Mouse (Mus musculus) hindbrain, embryonic 13.5 days (tissue): ENCODE data around the gene Btbd19. TPM values are rescaled to one million over a fixed set of nuclear protein-coding genes. Genes with fewer than 3 reads are reported as not detected.
A peak's percentile ranks its signal among the peaks of the same experiment; 100 is the strongest.

ENCODE experiments used
- ATAC-seq: fragments of 200-750 bp; cut with Nextera tagmentation; 2 replicates; pipeline ENCODE4 v1.8.0; 2017; ENCODE audit warnings: moderate TSS enrichment; ENCODE audit not compliant: low FRiP score
- H3K27ac ChIP-seq: fragments of 300-500 bp; sonication (generic); 2 replicates; pipeline ENCODE4 v1.5.1; 2015; ENCODE audit warnings: inconsistent platforms, mild to moderate bottlenecking, moderate library complexity
- H3K27me3 ChIP-seq: fragments of 300-500 bp; sonication (generic); 2 replicates; pipeline ENCODE4 v1.6.1; 2015; ENCODE audit warnings: mild to moderate bottlenecking, inconsistent platforms
- H3K36me3 ChIP-seq: fragments of 300-500 bp; sonication (generic); 2 replicates; pipeline ENCODE4 v1.6.1; 2015; ENCODE audit warnings: mild to moderate bottlenecking, inconsistent platforms
- H3K4me1 ChIP-seq: fragments of 300-500 bp; sonication (generic); replicated peaks from 2 replicates; pipeline ENCODE4 v1.6.1; 2015; ENCODE audit warnings: inconsistent platforms
- H3K4me2 ChIP-seq: fragments of 300-500 bp; sonication (generic); 2 replicates; pipeline ENCODE4 v1.6.1; 2015; ENCODE audit warnings: inconsistent platforms, mild to moderate bottlenecking, moderate library complexity
- H3K4me3 ChIP-seq: fragments of 300-500 bp; sonication (generic); 2 replicates; pipeline ENCODE4 v1.5.1; 2015; ENCODE audit warnings: mild to moderate bottlenecking, inconsistent platforms
- H3K9ac ChIP-seq: fragments of 300-500 bp; sonication (generic); 2 replicates; pipeline ENCODE4 v1.6.1; 2015; ENCODE audit warnings: mild to moderate bottlenecking, inconsistent platforms
- H3K9me3 ChIP-seq: fragments of 300-500 bp; sonication (generic); 2 replicates; pipeline ENCODE4 v1.6.1; 2016; ENCODE audit warnings: inconsistent platforms
- WGBS: fragments of 180-500 bp; shearing (Covaris S2); methylation state at CpG from one replicate; pipeline ENCODE4 v1.1.7; 2015; 5-methylcytosine and 5-hydroxymethylcytosine counted together
- polyA plus RNA-seq: library from polyadenylated mRNA; unstranded; fragments of >200 nt; fragmentation: Nextera tagmentation; extraction: Ambion mirVana; gene quantifications from 2 replicates; pipeline ENCODE4 v1.2.1, GENCODE M21; 2015

Gene Btbd19
- polyA plus RNA-seq, 1 experiment from 2014 or later: 4.2 TPM

DNA sequence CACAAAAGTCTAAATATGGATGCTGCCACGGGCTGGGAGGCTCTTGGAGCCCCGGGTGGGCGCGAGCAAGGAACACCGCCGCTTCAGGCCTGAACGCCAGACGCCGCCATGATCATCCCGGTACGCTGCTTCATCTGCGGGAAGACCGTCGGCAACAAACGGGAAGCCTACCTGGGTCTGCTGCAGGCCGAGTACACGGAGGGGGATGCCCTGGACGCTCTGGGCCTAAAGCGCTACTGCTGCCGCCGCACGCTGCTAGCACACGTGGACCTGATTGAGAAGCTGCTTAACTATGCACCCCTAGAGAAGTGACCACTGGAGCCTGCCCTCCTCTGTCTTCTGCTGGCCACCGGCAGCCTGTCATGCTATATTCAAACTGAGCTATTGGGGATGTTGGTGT is 23.3 kb upstream of the Btbd19 start:
- 0 out of 2 replicates have a peak overlapping the region, but pooled peaks have one; percentile 5 for H3K27ac ChIP-seq
- H3K4me2 ChIP-seq: no peak overlapping the region
- peaks cover 13% of the 10 kb centered on the region for H3K4me1 ChIP-seq
- H3K9ac ChIP-seq: no peak overlapping the region
- ATAC-seq: no peak
- H3K4me3 ChIP-seq: no peak overlapping the region
- 62% methylated on average over 24 of the region's 24 CpGs for WGBS
- H3K27me3 ChIP-seq: peaks cover 8% of the 10 kb centered on the region; the same call in 1 of the 2 replicates
- H3K9me3 ChIP-seq: no peaks in the 10 kb centered on the region
- peaks cover 48% of the 10 kb centered on the region for H3K36me3 ChIP-seq

DNA sequence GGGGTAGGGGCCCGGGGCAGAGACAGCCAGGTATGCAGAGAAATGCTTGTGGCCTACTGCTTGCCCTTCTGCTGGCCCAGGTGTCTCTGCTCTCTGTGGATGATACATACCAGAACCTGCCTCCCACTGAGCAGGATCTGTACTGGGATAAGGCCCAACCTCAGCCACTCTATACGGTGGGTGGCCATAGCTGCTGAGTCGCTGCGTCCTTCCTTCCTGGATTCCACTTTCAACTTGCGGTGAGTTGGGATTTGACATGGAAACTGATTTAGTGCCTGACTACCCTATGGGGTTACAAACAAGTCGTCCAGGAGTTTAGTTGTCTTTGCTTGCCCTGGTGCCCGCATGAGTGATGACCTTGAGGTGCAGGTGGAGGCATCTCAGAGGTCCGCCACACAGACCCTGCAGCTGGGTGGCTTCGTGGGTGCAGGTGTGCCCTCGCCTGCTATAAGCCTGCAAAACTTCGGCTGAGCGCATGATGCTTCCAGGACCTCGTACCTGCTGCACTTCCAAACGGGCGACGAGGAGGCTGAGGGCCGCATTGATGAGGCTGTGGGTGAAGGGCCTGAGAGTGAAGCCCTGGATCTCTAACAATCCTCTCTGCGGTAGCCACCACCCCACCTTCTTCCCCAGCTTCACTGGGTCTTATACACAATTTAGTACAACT is 22.7 kb upstream of the Btbd19 start:
- Histone ChIP-seq H3K27me3 (peaks cover 9% of the 10 kb centered on the region; the same call in 1 of the 2 replicates), H3K4me3 (no peak overlapping the region), H3K9ac (0 out of 2 replicates have a peak overlapping the region, but pooled peaks have one; percentile 15), H3K27ac (no peak overlapping the region), H3K4me1 (peaks cover 7% of the 10 kb centered on the region), H3K36me3 (peaks cover 42% of the 10 kb centered on the region), H3K9me3 (no peaks in the 10 kb centered on the region), H3K4me2 (no peak overlapping the region)
- 88% methylated on average over 18 of the region's 18 CpGs for WGBS
- ATAC-seq: no peak

DNA sequence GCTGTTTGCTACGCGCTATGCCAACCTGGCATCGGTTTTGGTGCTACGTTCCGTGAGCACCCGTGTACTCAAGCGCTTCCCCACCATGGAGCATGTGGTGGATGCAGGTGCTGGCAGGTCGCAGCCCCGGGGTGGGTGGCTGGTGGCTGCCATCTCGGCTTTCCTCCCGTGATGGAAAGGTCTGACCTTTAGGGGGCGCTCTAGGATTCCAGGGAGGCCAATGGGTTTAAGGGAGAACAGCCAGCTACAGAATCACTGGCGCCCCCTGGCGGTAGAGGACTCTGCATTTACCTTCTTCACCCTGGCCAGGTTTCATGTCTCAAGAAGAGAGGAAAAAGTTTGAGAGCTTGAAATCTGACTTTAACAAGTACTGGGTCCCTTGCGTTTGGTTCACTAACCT is 20.7 kb upstream of the Btbd19 start:
- no peaks in the 10 kb centered on the region for H3K4me1 ChIP-seq
- H3K36me3 ChIP-seq: peaks cover 24% of the 10 kb centered on the region
- H3K9ac ChIP-seq: no peak overlapping the region
- H3K27ac ChIP-seq: no peak overlapping the region
- H3K4me3 ChIP-seq: no peak overlapping the region
- no peak for ATAC-seq
- 29% methylated on average over 15 of the region's 15 CpGs for WGBS
- peaks cover 15% of the 10 kb centered on the region; the same call in 1 of the 2 replicates for H3K27me3 ChIP-seq
- H3K4me2 ChIP-seq: no peak overlapping the region
- H3K9me3 ChIP-seq: no peaks in the 10 kb centered on the region

DNA sequence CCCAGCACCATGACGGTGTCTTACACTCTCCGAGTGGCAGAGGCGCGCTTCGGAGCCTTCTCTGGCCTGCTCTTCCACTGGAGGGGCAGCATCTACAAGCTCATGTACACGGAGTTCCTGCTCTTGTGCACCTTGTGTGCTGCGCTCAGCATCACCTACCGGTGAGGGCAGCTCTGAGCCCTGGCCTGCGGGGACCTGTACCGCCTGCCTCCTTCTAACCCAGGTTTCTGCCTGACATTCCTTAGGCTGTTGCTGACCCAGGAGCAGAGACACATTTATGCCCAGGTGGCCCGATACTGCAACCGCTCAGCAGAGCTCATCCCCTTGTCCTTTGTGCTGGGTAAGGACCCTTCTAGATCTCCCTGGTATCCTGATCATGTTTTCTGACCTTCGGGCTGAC is 19.7 kb upstream of the Btbd19 start:
- H3K9ac ChIP-seq: no peak overlapping the region
- WGBS: 94% methylated on average over 13 of the region's 13 CpGs
- H3K9me3 ChIP-seq: no peaks in the 10 kb centered on the region
- no peaks in the 10 kb centered on the region for H3K4me1 ChIP-seq
- peaks cover 15% of the 10 kb centered on the region for H3K36me3 ChIP-seq
- no peak for ATAC-seq
- no peak overlapping the region for H3K4me2 ChIP-seq
- no peak overlapping the region for H3K4me3 ChIP-seq
- peaks cover 15% of the 10 kb centered on the region; the same call in 1 of the 2 replicates for H3K27me3 ChIP-seq
- no peak overlapping the region for H3K27ac ChIP-seq

DNA sequence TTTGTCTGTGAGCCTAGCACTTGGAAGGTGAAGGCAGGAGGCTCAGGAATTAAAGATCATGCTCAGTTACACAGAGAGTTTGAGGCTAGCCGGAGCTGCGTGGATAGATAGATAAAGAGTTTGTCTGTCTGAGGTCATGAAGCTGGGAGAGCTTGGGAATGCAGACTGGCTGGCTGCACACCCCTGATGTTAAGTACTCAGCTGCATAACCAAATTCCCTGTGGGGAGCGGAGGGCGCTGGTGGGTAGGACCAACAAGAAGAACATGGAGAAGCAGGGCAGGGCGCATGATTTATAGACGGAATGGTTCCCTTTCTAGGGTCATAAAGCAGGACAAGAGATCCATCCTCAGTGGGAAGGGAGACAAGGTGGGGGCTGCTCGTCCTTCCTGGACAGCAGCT is 17.5 kb upstream of the Btbd19 start:
- WGBS: 69% methylated on average over 7 of the region's 7 CpGs
- H3K27me3 ChIP-seq: peaks cover 15% of the 10 kb centered on the region; the same call in 1 of the 2 replicates
- H3K4me2 ChIP-seq: no peak overlapping the region
- H3K36me3 ChIP-seq: no peaks in the 10 kb centered on the region
- H3K27ac ChIP-seq: no peak overlapping the region
- peak overlapping the region; percentile 51; the same call in 1 of the 2 replicates for H3K9ac ChIP-seq
- no peaks in the 10 kb centered on the region for H3K9me3 ChIP-seq
- ATAC-seq: no peak
- H3K4me3 ChIP-seq: no peak overlapping the region
- H3K4me1 ChIP-seq: no peaks in the 10 kb centered on the region

DNA sequence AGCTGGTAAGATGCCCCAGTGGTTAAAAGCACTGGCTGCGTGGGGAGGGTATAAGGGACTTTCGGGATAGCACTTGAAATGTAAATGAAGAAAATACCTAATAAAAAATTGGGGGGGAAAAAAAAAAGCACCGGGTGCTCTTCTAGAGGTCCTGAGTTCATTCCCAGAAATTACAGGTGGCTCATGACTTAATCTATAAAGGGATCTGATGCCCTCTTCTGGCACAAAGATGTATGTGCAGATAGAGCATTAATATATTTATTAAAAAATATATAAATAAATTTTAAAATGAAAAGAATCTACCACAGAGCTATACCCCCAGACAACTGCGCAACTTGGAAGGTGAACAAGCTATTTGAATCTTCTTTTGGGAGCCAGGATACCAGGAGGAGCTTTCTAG is 15.1 kb upstream of the Btbd19 start:
- no peak overlapping the region for H3K4me2 ChIP-seq
- H3K9me3 ChIP-seq: no peaks in the 10 kb centered on the region
- H3K4me1 ChIP-seq: no peaks in the 10 kb centered on the region
- WGBS: 43% methylated on average over 4 of the region's 4 CpGs
- H3K27ac ChIP-seq: no peak overlapping the region
- ATAC-seq: no peak
- no peaks in the 10 kb centered on the region for H3K36me3 ChIP-seq
- peaks cover 15% of the 10 kb centered on the region; the same call in 1 of the 2 replicates for H3K27me3 ChIP-seq
- H3K9ac ChIP-seq: 0 out of 2 replicates have a peak overlapping the region, but pooled peaks have one; percentile 6
- no peak overlapping the region for H3K4me3 ChIP-seq

DNA sequence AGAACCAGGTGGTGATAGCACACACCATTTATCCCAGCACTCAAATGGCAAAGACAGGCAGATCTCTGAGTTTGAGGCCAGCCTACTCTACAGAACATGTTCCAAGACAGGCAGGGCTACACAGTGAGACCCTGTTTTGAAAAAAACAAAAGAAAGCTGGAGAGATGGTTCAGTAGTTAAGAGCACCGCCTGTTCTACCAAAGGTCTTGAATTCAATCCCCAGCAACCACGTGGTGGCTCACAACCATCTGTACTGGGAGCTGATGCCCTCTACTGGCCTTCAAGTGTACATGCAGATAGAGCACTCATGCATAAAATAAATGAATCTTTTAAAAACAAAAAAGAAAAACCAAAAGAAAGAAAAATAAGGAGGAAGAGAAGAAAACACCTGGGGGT is 13.7 kb upstream of the Btbd19 start:
- Histone ChIP-seq H3K9me3 (no peaks in the 10 kb centered on the region), H3K9ac (no peak overlapping the region), H3K27ac (no peak overlapping the region), H3K4me3 (no peak overlapping the region), H3K4me1 (peaks cover 4% of the 10 kb centered on the region), H3K4me2 (no peak overlapping the region), H3K36me3 (no peaks in the 10 kb centered on the region), H3K27me3 (peaks cover 13% of the 10 kb centered on the region; the same call in 1 of the 2 replicates)
- ATAC-seq: no peak
- WGBS: 1% methylated on average over 2 of the region's 2 CpGs

DNA sequence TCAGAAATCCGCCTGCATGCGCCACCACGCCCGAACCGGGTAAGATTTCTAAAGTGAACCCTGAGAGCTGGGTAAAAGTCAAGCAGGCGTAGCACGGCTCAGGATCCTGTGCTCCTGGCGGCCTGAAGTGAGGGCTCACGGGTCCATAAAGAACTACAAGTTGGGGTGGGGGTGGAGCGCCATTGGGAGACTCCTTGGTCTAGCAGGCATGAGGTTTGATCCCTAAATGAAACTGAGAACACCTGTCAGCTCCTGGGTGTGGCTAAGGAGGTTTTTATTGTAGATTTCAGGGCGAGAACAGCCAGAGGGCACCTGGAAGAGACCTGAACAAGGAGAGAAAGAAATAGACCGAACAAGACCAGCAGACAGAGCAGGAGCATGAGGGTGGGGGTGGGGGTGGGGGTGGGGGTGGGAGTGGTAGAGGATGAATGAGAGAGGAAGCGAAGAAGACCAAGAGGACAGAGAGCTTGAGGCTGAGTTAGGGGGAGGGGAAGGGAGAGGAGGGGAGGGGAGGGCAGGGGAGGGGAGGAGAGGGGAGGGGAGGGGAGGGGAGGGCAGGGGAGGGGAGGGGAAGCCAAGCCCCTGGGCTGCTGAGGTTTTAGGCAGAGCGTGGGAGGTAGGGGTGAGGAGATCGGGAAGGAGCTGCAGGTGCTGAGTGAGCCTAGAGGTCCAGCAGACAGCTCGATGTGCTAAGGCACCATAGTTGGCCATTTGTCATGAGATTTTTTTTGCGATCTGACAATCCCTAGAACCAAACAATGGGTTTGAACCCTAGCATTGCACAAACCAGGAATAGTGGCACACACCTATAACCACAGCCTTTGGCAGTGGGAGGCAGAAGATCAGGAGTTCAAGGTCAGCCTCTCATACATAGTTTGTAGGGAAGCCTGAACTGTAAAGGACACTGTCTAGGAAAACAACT is 13.0 kb upstream of the Btbd19 start:
- no peaks in the 10 kb centered on the region for H3K9me3 ChIP-seq
- H3K4me3 ChIP-seq: no peak overlapping the region
- H3K9ac ChIP-seq: no peak overlapping the region
- H3K36me3 ChIP-seq: no peaks in the 10 kb centered on the region
- ATAC-seq: no peak
- H3K27me3 ChIP-seq: 0 out of 2 replicates have a peak, but pooled peaks cover 9% of the 10 kb centered on the region
- WGBS: 69% methylated on average over 16 of the region's 17 CpGs
- H3K27ac ChIP-seq: no peak overlapping the region
- peaks cover 6% of the 10 kb centered on the region for H3K4me1 ChIP-seq
- H3K4me2 ChIP-seq: no peak overlapping the region

DNA sequence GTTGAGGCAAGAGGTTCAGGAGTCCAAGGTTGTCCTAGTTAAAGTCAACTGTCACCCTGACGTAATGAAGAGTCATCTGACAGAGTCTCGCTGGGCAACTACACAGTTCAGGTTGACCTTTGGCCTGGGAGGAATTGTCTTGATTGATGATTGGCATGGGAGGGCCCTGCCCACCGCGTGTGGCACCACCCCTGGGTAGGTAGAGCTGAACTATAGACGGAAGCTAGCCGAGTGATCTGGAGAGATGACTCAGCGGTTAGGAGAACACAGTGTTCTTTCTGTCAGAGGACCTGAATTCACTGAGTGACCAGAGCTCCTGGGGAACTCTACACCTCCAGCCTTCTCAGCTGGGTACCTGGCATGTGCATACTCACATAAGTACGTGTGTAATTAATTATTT is 10.5 kb upstream of the Btbd19 start:
- Histone ChIP-seq H3K4me3 (no peak overlapping the region), H3K4me1 (peaks cover 27% of the 10 kb centered on the region), H3K9me3 (no peaks in the 10 kb centered on the region), H3K4me2 (no peak overlapping the region), H3K27me3 (peaks cover 2% of the 10 kb centered on the region; the same call in 1 of the 2 replicates), H3K27ac (no peak overlapping the region), H3K36me3 (no peaks in the 10 kb centered on the region), H3K9ac (no peak overlapping the region)
- WGBS: 19% methylated on average over 8 of the region's 8 CpGs
- no peak for ATAC-seq

DNA sequence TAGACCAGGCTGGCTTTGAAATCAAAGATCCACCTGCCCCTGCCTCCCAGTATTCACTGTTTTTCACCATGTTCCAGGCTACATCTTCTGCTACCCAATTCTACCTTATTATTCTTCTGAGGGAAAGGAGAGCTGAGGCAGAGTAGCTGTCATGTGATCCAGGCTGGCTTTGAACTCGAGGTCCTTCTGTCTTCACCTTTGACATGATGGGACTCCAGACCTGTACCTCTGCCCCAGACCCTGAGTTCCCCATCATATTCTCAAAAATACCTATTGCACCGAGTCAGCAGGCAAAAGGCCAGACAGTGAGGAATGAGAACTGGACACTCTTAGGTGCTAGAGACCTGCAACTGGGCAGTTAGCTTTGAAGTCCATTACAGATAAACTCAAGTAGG is 9.1 kb upstream of the Btbd19 start:
- Histone ChIP-seq H3K4me1 (peaks cover 39% of the 10 kb centered on the region), H3K27me3 (peaks cover 2% of the 10 kb centered on the region; the same call in 1 of the 2 replicates), H3K9me3 (no peaks in the 10 kb centered on the region), H3K27ac (peak overlapping the region; percentile 89), H3K4me2 (peak overlapping the region; percentile 78), H3K4me3 (peak overlapping the region; percentile 80), H3K9ac (peak overlapping the region; percentile 63; the same call in 1 of the 2 replicates), H3K36me3 (peaks cover 14% of the 10 kb centered on the region)
- 34% methylated on average over 2 of the region's 2 CpGs for WGBS
- ATAC-seq: no peak

DNA sequence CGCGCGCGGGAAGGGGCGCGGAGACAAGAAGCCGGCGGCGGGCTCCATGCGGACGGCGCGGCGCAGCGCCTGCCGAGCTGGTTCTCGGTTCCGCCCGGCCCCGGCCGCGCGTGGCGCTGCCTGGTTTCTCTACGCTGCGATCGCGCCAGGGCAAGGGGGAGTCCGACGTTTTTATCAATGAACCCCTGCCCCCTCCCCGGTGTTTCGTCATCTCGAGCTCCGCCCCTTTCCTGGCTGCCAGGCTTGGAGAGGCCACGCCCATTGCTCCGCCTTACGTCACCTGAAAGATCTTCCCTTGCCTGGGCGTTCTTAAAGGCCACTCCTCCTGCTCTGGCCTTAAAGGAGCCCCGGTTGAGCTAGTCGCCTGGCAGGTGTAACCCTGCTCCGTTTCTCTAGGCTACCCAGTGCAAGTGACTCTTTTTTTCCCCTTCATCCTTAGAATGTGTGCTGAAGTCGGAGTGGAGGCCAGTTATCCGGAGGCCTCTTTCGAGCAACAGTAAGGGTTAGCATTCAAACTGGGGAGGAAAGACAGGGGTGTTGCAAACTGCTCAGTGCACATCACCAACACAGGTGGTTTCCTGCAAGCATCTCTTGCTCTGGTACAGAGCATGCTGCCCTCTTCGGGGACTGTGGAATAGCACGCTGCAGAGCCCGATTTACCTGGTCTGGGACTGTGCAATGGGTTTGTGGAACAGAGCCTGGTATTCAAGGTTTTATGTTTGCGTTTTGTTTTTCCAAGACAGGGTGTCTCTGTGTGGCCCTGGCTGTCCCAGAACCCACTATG is 8.5 kb upstream of the Btbd19 start, which contains the start of gene Plk3:
TSS of gene Plk3 (minus strand) at position 147 of the 784 bp plus-strand sequence.
- Histone ChIP-seq H3K27me3 (peaks cover 2% of the 10 kb centered on the region; the same call in 1 of the 2 replicates), H3K9ac (peak within 1 kb of the TSS; percentile 90), H3K27ac (peak within 1 kb of the TSS; percentile 89), H3K36me3 (peaks cover 18% of the 10 kb centered on the region), H3K4me2 (peak within 1 kb of the TSS; percentile 78), H3K4me1 (peaks cover 39% of the 10 kb centered on the region), H3K4me3 (peak within 1 kb of the TSS; percentile 80), H3K9me3 (no peaks in the 10 kb centered on the region)
- WGBS: 3% methylated on average over 46 of the region's 48 CpGs
- peak; percentile 89 for ATAC-seq
